Mouse (Mus musculus) embryonic fibroblast, embryonic 13.5 days (primary cell): ENCODE measurements at regions not wholly inside any gene's neighbourhood (a gene's known extent, or its start where the extent isn't known, plus 50 kb on each side); places are given as distances from the start of the nearest gene placed in this dataset.

Experiments used
- H3K27ac ChIP-seq: 2 replicates; pipeline ENCODE4 v1.5.1; 2012; ENCODE audit warnings: low read length, control low read depth, inconsistent platforms; ENCODE audit not compliant: insufficient read depth
- H3K4me1 ChIP-seq: 2 replicates; pipeline ENCODE4 v1.6.1; 2011; ENCODE audit warnings: low read length; ENCODE audit not compliant: control insufficient read depth, insufficient read depth
- H3K4me3 ChIP-seq: 2 replicates; pipeline ENCODE4 v1.5.1; 2011; ENCODE audit warnings: mild to moderate bottlenecking, control low read depth, low read length; ENCODE audit not compliant: insufficient read depth
- CTCF ChIP-seq: IDR thresholded peaks from 2 replicates; pipeline ENCODE4 v1.5.1; 2011; ENCODE audit warnings: mild to moderate bottlenecking, control low read depth, low read length, moderate library complexity, borderline replicate concordance; ENCODE audit not compliant: insufficient read depth
- POLR2A ChIP-seq: IDR thresholded peaks from 2 replicates; pipeline ENCODE4 v1.6.1; 2011; ENCODE audit warnings: low read depth, mild to moderate bottlenecking, control low read depth, low read length, moderate library complexity

- H3K4me3 ChIP-seq, result no peak overlapping the region
- TF ChIP-seq POLR2A, result no peak
- TF ChIP-seq CTCF, result no peak
- H3K4me1 ChIP-seq, result no peaks in the 10 kb centered on the region
- no peak overlapping the region for H3K27ac ChIP-seq
These were observed 266.2 kb upstream of the 1700008P02Rik start for GRCm38 (mm10) chr3:6886200-6887052.

GRCm38 (mm10) chr3:6883401-6883800, 263.2 kb upstream of the 1700008P02Rik start:
- H3K4me1 ChIP-seq, result no peaks in the 10 kb centered on the region
- no peak overlapping the region for H3K27ac ChIP-seq
- TF ChIP-seq POLR2A (no peak), CTCF (no peak)
- H3K4me3 ChIP-seq, result no peak overlapping the region

- no peaks in the 10 kb centered on the region for H3K4me1 ChIP-seq
- no peak overlapping the region for H3K4me3 ChIP-seq
- no peak overlapping the region for H3K27ac ChIP-seq
- TF ChIP-seq CTCF (no peak), POLR2A (no peak)
These were observed 256.0 kb upstream of the 1700008P02Rik start for GRCm38 (mm10) chr3:6876265-6876664.

DNA sequence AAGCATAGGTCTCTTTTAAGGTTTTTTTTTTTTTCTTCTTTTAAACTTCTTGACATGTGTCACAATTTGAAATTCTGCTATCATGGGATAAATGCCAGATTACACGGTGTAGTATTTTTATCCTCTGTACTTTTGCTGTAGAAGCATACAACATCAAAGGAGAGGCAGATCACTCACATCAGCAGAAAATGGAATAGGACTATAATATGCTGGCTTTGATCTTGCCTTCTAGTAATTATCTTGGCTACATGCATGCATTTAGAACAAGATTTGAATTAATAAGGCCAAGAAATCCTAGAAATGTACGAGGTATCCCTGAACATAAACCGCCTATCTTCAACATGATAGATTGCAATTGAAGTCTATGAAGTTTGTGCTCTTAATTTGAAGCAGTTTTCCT, 251.9 kb upstream of the 1700008P02Rik start:
- Histone ChIP-seq H3K4me3 (no peak overlapping the region), H3K4me1 (no peaks in the 10 kb centered on the region), H3K27ac (no peak overlapping the region)
- TF ChIP-seq POLR2A (no peak), CTCF (no peak)

GRCm38 (mm10) chr3:6871752-6872151, 251.5 kb upstream of the 1700008P02Rik start:
- no peak overlapping the region for H3K27ac ChIP-seq
- no peak for TF ChIP-seq POLR2A
- TF ChIP-seq CTCF, result no peak
- H3K4me3 ChIP-seq, result no peak overlapping the region
- H3K4me1 ChIP-seq, result no peaks in the 10 kb centered on the region

GRCm38 (mm10) chr3:6866148-6866483, 245.9 kb upstream of the 1700008P02Rik start:
- H3K4me3 ChIP-seq, result no peak overlapping the region
- no peaks in the 10 kb centered on the region for H3K4me1 ChIP-seq
- H3K27ac ChIP-seq, result no peak overlapping the region
- TF ChIP-seq CTCF (no peak), POLR2A (no peak)

- no peak for TF ChIP-seq CTCF
- no peak for TF ChIP-seq POLR2A
- no peak overlapping the region for H3K27ac ChIP-seq
- no peaks in the 10 kb centered on the region for H3K4me1 ChIP-seq
- no peak overlapping the region for H3K4me3 ChIP-seq
These were observed 245.4 kb upstream of the 1700008P02Rik start for GRCm38 (mm10) chr3:6865462-6866147.

- Histone ChIP-seq H3K4me3 (no peak overlapping the region), H3K4me1 (no peaks in the 10 kb centered on the region), H3K27ac (no peak overlapping the region)
- no peak for TF ChIP-seq CTCF
- TF ChIP-seq POLR2A, result no peak
These were observed 239.6 kb upstream of the 1700008P02Rik start for GRCm38 (mm10) chr3:6859866-6860180.

DNA sequence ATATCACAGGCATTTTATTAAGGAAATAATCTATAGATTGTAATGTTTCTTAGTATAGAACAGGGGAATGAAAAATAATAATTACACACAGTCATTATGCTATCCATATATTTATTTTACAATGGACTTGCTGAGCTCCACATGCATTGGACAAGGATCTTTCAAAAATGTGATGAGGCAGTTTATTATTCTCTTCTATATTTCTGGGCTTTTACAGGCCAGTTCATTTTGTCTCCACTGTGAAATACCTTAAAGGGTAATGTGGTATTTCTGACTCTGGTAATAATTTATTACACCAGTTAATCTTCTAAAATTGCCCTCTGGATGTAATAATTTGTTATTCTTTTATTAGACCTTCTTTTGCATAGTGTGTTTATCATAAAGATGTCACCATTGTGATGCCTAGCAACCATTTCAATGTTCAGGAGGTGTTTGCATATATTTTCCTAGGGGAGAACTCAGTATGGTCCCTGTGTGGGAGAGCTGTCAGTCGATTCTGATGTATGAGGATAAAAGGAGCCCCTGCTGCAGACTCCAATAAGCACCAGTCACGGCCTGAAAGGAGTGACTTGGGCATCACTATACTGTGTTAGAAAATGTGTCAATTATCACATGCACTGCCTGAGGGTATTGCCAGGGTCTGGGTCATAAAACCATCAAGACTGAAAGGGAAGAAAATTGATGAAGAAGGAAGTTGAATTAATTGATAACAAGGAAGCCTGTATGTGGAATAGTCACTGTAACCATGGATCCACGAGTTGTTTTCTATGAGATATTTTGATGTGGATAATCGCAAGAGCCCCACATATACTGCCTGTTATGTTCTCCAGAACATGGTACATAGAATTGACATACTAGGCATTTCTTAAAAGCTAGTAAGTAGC, 239.0 kb upstream of the 1700008P02Rik start:
- TF ChIP-seq CTCF (no peak), POLR2A (no peak)
- H3K4me1 ChIP-seq, result no peaks in the 10 kb centered on the region
- no peak overlapping the region for H3K4me3 ChIP-seq
- no peak overlapping the region for H3K27ac ChIP-seq

GRCm38 (mm10) chr3:6819332-6819731, 199.1 kb upstream of the 1700008P02Rik start:
- H3K27ac ChIP-seq, result no peak overlapping the region
- no peaks in the 10 kb centered on the region for H3K4me1 ChIP-seq
- TF ChIP-seq POLR2A, result no peak
- H3K4me3 ChIP-seq, result no peak overlapping the region
